Mouse (Mus musculus) myocyte (in vitro differentiated cells): Measurements from ENCODE around the gene Gm21865. TPM values are rescaled to one million over a fixed set of nuclear protein-coding genes. Genes with fewer than 3 reads are reported as not detected.
"Not testable (repeated sequence)": the region's sequence is repeated elsewhere in the genome, so short reads cannot be mapped to it uniquely, and the experiment has no call there.

Source experiments
- H3K27me3 ChIP-seq: one replicate; pipeline ENCODE4 v1.6.1; 2011; ENCODE audit not compliant: control insufficient read depth, insufficient read depth, insufficient read length
- H3K36me3 ChIP-seq: one replicate; pipeline ENCODE4 v1.6.1; 2011; ENCODE audit not compliant: control insufficient read depth, insufficient read depth
- H3K4me2 ChIP-seq: one replicate; pipeline ENCODE4 v1.6.1; 2011; ENCODE audit warnings: low read depth, control low read depth
- H3K4me3 ChIP-seq: one replicate; pipeline ENCODE4 v1.5.1; 2011; ENCODE audit warnings: mild to moderate bottlenecking, control low read depth, moderate library complexity
- H3K79me2 ChIP-seq: one replicate; pipeline ENCODE4 v1.6.1; 2011; ENCODE audit not compliant: control insufficient read depth, insufficient read depth
- H3ac ChIP-seq: one replicate; pipeline ENCODE4 v1.6.1; 2011; ENCODE audit not compliant: control insufficient read depth, insufficient read length
- polyA plus RNA-seq: library from polyadenylated mRNA; unstranded; fragments of >200 nt; fragmentation: generic; extraction: Trizol; gene quantifications from one replicate; pipeline ENCODE4 v1.2.1, GENCODE M21; 2012; ENCODE audit warnings: missing spikeins

Gene Gm21865
- not detected for polyA plus RNA-seq

DNA sequence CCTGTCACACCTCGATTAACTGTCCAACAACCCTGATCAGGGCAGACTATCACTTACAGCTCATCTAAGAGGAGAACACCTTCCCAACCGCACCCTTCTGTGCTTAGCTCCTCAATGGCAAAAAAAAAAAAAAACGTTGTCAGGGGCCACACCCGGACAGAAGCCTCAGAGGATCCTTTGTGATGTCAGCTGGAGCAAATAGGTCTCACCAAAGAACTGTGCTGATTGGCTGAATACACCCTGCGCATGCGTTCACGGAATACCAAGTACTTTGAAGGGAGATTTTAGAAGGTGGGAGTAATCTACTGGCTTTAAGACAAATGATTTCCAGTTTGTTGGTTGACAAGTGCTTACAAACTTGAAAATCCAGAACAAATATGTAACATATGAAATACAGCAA lies at the start of gene Gm21865:
Gm21865 (minus strand) TSS at position 101 of the 400 bp plus-strand sequence.
- H3ac ChIP-seq, H3K27me3 ChIP-seq, H3K4me3 ChIP-seq, H3K4me2 ChIP-seq, H3K79me2 ChIP-seq, H3K36me3 ChIP-seq: not testable (repeated sequence)

Other genes with a start within 250 kb of the Gm21865 start
- gene Gm21882, start 64.6 kb upstream of the Gm21865 start, polyA plus RNA-seq = not detected